Mouse (Mus musculus) naive thymus-derived CD4-positive, alpha-beta T cell, adult 2 months (primary cell): ENCODE measurements at regions not wholly inside any gene's neighbourhood (a gene's known extent, or its start where the extent isn't known, plus 50 kb on each side); places are given as distances from the start of the nearest gene placed in this dataset.

Source experiments
- DNase-seq: peaks from one replicate; pipeline ENCODE4 v3.0.0-alpha.2; 2011; ENCODE audit warnings: low read depth

- DNase-seq = no peak
Measured at GRCm38 (mm10) chr1:128779586-128780158, 187.6 kb upstream of the Cxcr4 start.

GRCm38 (mm10) chr1:128772440-128772839 is 180.3 kb upstream of the Cxcr4 start:
- no peak for DNase-seq

GRCm38 (mm10) chr1:128770786-128771185 is 178.7 kb upstream of the Cxcr4 start:
- no peak for DNase-seq

GRCm38 (mm10) chr1:128767991-128768390 is 175.9 kb upstream of the Cxcr4 start:
- DNase-seq = no peak

- DNase-seq = no peak
Measured at GRCm38 (mm10) chr1:128767415-128767814, 175.3 kb upstream of the Cxcr4 start.

- DNase-seq = peak; percentile 81
Measured at GRCm38 (mm10) chr1:128766894-128767268, 174.8 kb upstream of the Cxcr4 start.

- DNase-seq = no peak
Measured at GRCm38 (mm10) chr1:128766193-128766893, 174.2 kb upstream of the Cxcr4 start.

GRCm38 (mm10) chr1:128765626-128766025 is 173.5 kb upstream of the Cxcr4 start:
- no peak for DNase-seq

GRCm38 (mm10) chr1:128765142-128765541 is 173.0 kb upstream of the Cxcr4 start:
- DNase-seq = no peak

- no peak for DNase-seq
Measured at GRCm38 (mm10) chr1:128762854-128763253, 170.8 kb upstream of the Cxcr4 start.

- DNase-seq = no peak
Measured at GRCm38 (mm10) chr1:128762076-128762475, 170.0 kb upstream of the Cxcr4 start.

- no peak for DNase-seq
Measured at GRCm38 (mm10) chr1:128758802-128759481, 166.8 kb upstream of the Cxcr4 start.

- DNase-seq = no peak
Measured at GRCm38 (mm10) chr1:128758294-128758801, 166.3 kb upstream of the Cxcr4 start.

- DNase-seq = peak; percentile 27
Measured at GRCm38 (mm10) chr1:128753427-128754012, 161.4 kb upstream of the Cxcr4 start.

GRCm38 (mm10) chr1:128749437-128749994 is 157.4 kb upstream of the Cxcr4 start:
- no peak for DNase-seq

- no peak for DNase-seq
Measured at GRCm38 (mm10) chr1:128747196-128747790, 155.2 kb upstream of the Cxcr4 start.

GRCm38 (mm10) chr1:128746461-128747009 is 154.4 kb upstream of the Cxcr4 start:
- no peak for DNase-seq

GRCm38 (mm10) chr1:128740616-128741015 is 148.5 kb upstream of the Cxcr4 start:
- DNase-seq = no peak

- DNase-seq = no peak
Measured at GRCm38 (mm10) chr1:128738152-128738551, 146.1 kb upstream of the Cxcr4 start.

- no peak for DNase-seq
Measured at GRCm38 (mm10) chr1:128734857-128735256, 142.8 kb upstream of the Cxcr4 start.

GRCm38 (mm10) chr1:128731445-128731844 is 139.4 kb upstream of the Cxcr4 start:
- DNase-seq = no peak
